Mouse (Mus musculus) heart, adult 2 months (tissue): Measurements from ENCODE around the gene B3galt6. TPM values are rescaled to one million over a fixed set of nuclear protein-coding genes. Genes with fewer than 3 reads are reported as not detected.
A peak's percentile ranks its signal among the peaks of the same experiment; 100 is the strongest.

Experiments used
- DNase-seq, 2 experiments: peaks; one replicate each; pipeline ENCODE4 v3.0.0; 2021
- H3K27ac ChIP-seq: fragments of 200-600 bp; 2 replicates; pipeline ENCODE4 v1.8.1; 2022
- H3K27me3 ChIP-seq: fragments of 200-500 bp; 2 replicates; pipeline ENCODE4 v1.6.1; 2012; ENCODE audit warnings: mild to moderate bottlenecking, low read length, inconsistent platforms, mixed read lengths; ENCODE audit not compliant: control insufficient read depth, insufficient read depth
- H3K36me3 ChIP-seq: fragments of 200-500 bp; 2 replicates; pipeline ENCODE4 v1.6.1; 2012; ENCODE audit warnings: low read length, inconsistent platforms; ENCODE audit not compliant: control insufficient read depth, insufficient read depth
- H3K4me1 ChIP-seq: fragments of 200-500 bp; 2 replicates; pipeline ENCODE4 v1.6.1; 2011; ENCODE audit warnings: low read length; ENCODE audit not compliant: control insufficient read depth, insufficient read depth
- H3K4me3 ChIP-seq: fragments of 200-600 bp; 2 replicates; pipeline ENCODE4 v1.8.1; 2022
- H3K79me2 ChIP-seq: fragments of 200-500 bp; replicated peaks from 2 replicates; pipeline ENCODE4 v1.6.1; 2012; ENCODE audit warnings: mild to moderate bottlenecking, inconsistent platforms, low read length, moderate library complexity, mixed read lengths; ENCODE audit not compliant: control insufficient read depth, insufficient read depth
- H3K9ac ChIP-seq: fragments of 200-500 bp; 2 replicates; pipeline ENCODE4 v1.6.1; 2012; ENCODE audit warnings: low read depth, mild to moderate bottlenecking, control low read depth, inconsistent platforms, low read length, mixed read lengths
- CTCF ChIP-seq: fragments of 200-600 bp; IDR thresholded peaks from 2 replicates; pipeline ENCODE4 v1.8.1; 2022; ENCODE audit warnings: antibody characterized with exemption, mild to moderate bottlenecking, moderate library complexity
- EP300 ChIP-seq: fragments of 200-500 bp; IDR thresholded peaks from 2 replicates; pipeline ENCODE4 v1.6.1; 2011; ENCODE audit warnings: low read depth, low read length, control low read depth; ENCODE audit not compliant: insufficient read depth
- POLR2A ChIP-seq: fragments of 200-500 bp; IDR thresholded peaks from 2 replicates; pipeline ENCODE4 v1.6.1; 2011; ENCODE audit warnings: mild to moderate bottlenecking, low read depth, low read length, control low read depth; ENCODE audit not compliant: insufficient read depth
- WGBS: fragments of 180-500 bp; shearing (Covaris S2); methylation state at CpG from one replicate; pipeline ENCODE4 v1.1.7; 2018; 5-methylcytosine and 5-hydroxymethylcytosine counted together
- intact Hi-C: fragments of 180-260 bp; cut with DNase I; formaldehyde crosslinking; loops from one replicate; pipeline ENCODE4 v1.15.1; 2025
- polyA plus RNA-seq: library from polyadenylated mRNA; depleted of rRNA; stranded (reverse); fragments of >200 nt; gene quantifications from 2 replicates; pipeline ENCODE4 v1.2.3, GENCODE M21; 2012
- total RNA-seq, 2 experiments: library from RNA; stranded (reverse); gene quantifications; 2 replicates each; pipeline ENCODE4 v1.2.3; 2021

The B3galt6 gene
- total and polyA plus RNA-seq, 3 experiments: 2.5 to 3.0 (median 2.7) TPM

- WGBS: under 1% methylated on average over 24 of the region's 24 CpGs
- no peak for TF ChIP-seq CTCF
- TF ChIP-seq POLR2A: peak; percentile 88
- 0 out of 2 replicates have a peak, but pooled peaks have one; percentile 35 for TF ChIP-seq EP300
- H3K4me1 ChIP-seq: peaks cover 14% of the 10 kb centered on the region
Observed at GRCm38 (mm10) chr4:156031593-156032391, 39.3 kb upstream of the B3galt6 start.

GRCm38 (mm10) chr4:156031255-156031592, 38.8 kb upstream of the B3galt6 start:
- intact Hi-C loops: loop anchor here (5.0 kb wide), 1 partner anchor 39 kb away; the partner anchor contains the start of genes B3galt6 and Sdf4
- H3K4me1 ChIP-seq: peaks cover 17% of the 10 kb centered on the region
- DNase-seq: no peak
- peak overlapping the region; percentile 82 for H3K27ac ChIP-seq
- peak overlapping the region; percentile 71 for H3K9ac ChIP-seq
- no peaks in the 10 kb centered on the region for H3K79me2 ChIP-seq
- TF ChIP-seq POLR2A: no peak
- TF ChIP-seq CTCF: no peak
- no peak for TF ChIP-seq EP300
- no peaks in the 10 kb centered on the region for H3K36me3 ChIP-seq
- peak overlapping the region; percentile 72 for H3K4me3 ChIP-seq
- 6% methylated on average over 7 of the region's 7 CpGs for WGBS
- peaks cover 2% of the 10 kb centered on the region; the same call in 1 of the 2 replicates for H3K27me3 ChIP-seq

More at GRCm38 (mm10) chr4:156031593-156032391, 39.3 kb upstream of the B3galt6 start:
- Histone ChIP-seq H3K27ac (peak overlapping the region; percentile 82), H3K9ac (peak overlapping the region; percentile 71), H3K4me3 (peak overlapping the region; percentile 72), H3K79me2 (no peaks in the 10 kb centered on the region), H3K36me3 (no peaks in the 10 kb centered on the region), H3K27me3 (peaks cover 2% of the 10 kb centered on the region; the same call in 1 of the 2 replicates)
- peak; percentile 84 to 87 for DNase-seq
- intact Hi-C loops: loop anchor here (2.0 to 5.0 kb wide), 2 partner anchors 39 to 73 kb away; partner anchors contain the start of genes B3galt6 and Sdf4

GRCm38 (mm10) chr4:156030651-156031118, 38.2 kb upstream of the B3galt6 start:
- H3K27ac ChIP-seq: peak overlapping the region; percentile 82
- no peaks in the 10 kb centered on the region for H3K36me3 ChIP-seq
- WGBS: 45% methylated on average over 9 of the region's 9 CpGs

GRCm38 (mm10) chr4:156028580-156028979, 36.1 kb upstream of the B3galt6 start:
- Histone ChIP-seq H3K36me3 (no peaks in the 10 kb centered on the region), H3K27ac (no peak overlapping the region), H3K79me2 (no peaks in the 10 kb centered on the region), H3K4me3 (no peak overlapping the region), H3K27me3 (no peaks in the 10 kb centered on the region), H3K9ac (no peak overlapping the region), H3K4me1 (peaks cover 17% of the 10 kb centered on the region)
- intact Hi-C loops: loop anchor here (10.0 kb wide), 1 partner anchor 76 kb away; the partner anchor contains the start of gene 9430015G10Rik
- TF ChIP-seq POLR2A (no peak), CTCF (no peak), EP300 (no peak)
- no peak for DNase-seq
- 95% methylated on average over 7 of the region's 7 CpGs for WGBS

More at GRCm38 (mm10) chr4:156030651-156031118, 38.2 kb upstream of the B3galt6 start:
- H3K9ac ChIP-seq: peak overlapping the region; percentile 71
- no peak for TF ChIP-seq POLR2A
- TF ChIP-seq EP300: no peak
- TF ChIP-seq CTCF: no peak
- H3K27me3 ChIP-seq: no peaks in the 10 kb centered on the region
- peaks cover 17% of the 10 kb centered on the region for H3K4me1 ChIP-seq
- intact Hi-C loops: loop anchor here (5.0 kb wide), 1 partner anchor 38 kb away; the partner anchor contains the start of genes B3galt6 and Sdf4
- H3K4me3 ChIP-seq: peak overlapping the region; percentile 72
- no peak for DNase-seq
- no peaks in the 10 kb centered on the region for H3K79me2 ChIP-seq

- H3K9ac ChIP-seq: no peak within 1 kb of the TSS
- no peak within 1 kb of the TSS for H3K4me3 ChIP-seq
- 16% methylated on average over 4 of the region's 4 CpGs for WGBS
- no peaks in the 10 kb centered on the region for H3K79me2 ChIP-seq
- peak; percentile 48 to 61 for DNase-seq
- H3K27me3 ChIP-seq: no peaks in the 10 kb centered on the region
- no peak within 1 kb of the TSS for H3K27ac ChIP-seq
- intact Hi-C loops: loop anchor here (10.0 kb wide), 1 partner anchor 79 kb away; the partner anchor contains the start of gene 9430015G10Rik
- TF ChIP-seq POLR2A (0 out of 2 replicates have a peak, but pooled peaks have one; percentile 19), CTCF (peak; percentile 52), EP300 (no peak)
- H3K36me3 ChIP-seq: no peaks in the 10 kb centered on the region
- peaks cover 5% of the 10 kb centered on the region for H3K4me1 ChIP-seq
Observed at GRCm38 (mm10) chr4:156026013-156026412, 33.6 kb upstream of the B3galt6 start, which contains the start of gene Tnfrsf18. Tnfrsf18 (plus strand) TSS chr4:156026164.
